Mouse (Mus musculus) left cerebral cortex, postnatal 4 days (tissue): ENCODE data around the gene Sucla2. TPM values are rescaled to one million over a fixed set of nuclear protein-coding genes. Genes with fewer than 3 reads are reported as not detected.
"Not testable (repeated sequence)": the region's sequence is repeated elsewhere in the genome, so short reads cannot be mapped to it uniquely, and the experiment has no call there.

ENCODE experiments used
- DNase-seq: peaks from one replicate; pipeline ENCODE4 v3.0.0-alpha.2; 2022
- intact Hi-C: fragments of 180-260 bp; cut with DNase I; formaldehyde crosslinking; loops from one replicate; pipeline ENCODE4 v1.15.1; 2025
- total RNA-seq, 2 experiments: library from RNA; stranded (reverse); gene quantifications; 2 replicates each; pipeline ENCODE4 v1.2.3; 2021

Gene Sucla2
- total RNA-seq, 2 experiments from 2014 or later, result 103 to 107 TPM

DNA sequence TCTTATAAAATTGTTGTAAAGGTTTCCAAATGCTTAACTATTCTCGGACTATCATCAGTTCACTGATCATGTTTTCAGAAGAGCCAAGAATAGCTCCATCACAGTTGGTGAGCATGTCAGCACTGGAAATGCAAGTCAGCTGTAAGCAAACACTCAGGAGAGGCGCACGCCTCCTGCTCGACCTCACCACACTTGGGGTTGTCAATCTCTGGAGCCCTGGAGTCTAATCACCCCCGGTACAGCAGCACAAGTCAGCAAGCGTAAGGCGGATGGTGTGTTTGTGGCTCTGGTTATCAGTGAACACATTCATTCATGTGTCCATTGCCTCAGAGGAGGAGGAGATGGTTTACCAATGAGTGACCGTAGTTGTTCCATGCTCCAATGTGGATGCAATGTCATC, 74.6 kb downstream of the Sucla2 start:
- no peak for DNase-seq
- intact Hi-C loops, result no loop called here

DNA sequence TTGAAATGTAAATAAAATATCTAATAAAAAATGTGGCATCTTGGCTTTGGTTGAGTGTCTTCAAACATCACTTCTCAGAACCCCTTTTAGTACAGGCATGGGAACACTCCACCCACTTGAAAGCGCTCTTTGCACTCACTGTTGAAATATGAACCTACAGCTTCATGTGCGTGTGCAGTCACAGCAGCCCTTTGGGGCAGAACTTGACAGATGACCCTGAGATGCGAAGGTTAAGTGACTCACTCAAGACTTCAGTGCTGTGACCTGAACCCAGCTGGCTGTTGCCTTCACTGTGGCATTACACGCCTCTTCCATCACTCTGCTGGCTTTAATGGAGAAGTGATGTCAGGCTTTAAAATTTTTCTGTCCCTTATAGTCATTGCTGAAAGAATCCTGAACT, 82.6 kb downstream of the Sucla2 start:
- DNase-seq, result no peak
- intact Hi-C loops, result no loop called here

DNA sequence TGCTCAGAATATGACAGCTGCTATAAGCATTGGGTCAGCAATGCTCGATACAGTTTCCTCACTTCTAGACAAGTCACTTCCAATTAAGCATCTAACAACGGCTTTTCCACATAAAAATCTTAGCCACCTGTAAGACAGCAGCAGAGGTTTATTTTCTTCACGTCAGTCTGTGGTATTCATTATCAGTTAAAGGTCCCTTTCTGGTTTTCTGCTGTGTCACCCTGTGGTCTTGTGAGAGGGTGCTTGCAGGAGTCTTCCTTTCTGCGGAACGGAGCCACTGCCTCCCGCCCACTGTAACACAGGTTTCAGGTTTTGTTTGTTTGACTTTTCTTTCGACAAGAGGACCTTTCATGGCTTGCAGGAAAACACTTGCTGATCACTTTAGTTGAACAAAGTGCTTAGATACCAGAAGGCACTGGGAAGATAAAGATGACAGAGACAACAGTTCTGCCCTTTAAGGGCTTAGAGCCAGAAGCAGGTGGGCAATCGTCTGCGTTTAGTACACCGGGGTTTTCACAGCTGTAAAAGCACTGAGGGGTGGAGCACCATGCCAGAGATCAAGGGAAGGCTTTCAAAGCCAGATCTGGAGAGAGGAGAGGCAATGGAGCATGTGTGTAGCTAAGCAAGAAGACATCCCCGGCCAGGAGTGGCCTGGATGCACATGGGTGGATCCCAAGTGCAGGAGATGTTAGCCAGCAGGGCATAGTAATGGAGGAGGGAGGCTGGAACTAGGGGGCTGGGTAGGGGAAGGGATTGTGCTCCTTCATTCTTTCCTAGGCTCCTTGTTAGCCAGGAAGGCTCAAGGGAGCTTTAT, 83.8 kb downstream of the Sucla2 start:
- intact Hi-C loops, result no loop called here

GRCm38 (mm10) chr14:73614961-73615360, 89.8 kb downstream of the Sucla2 start:
- intact Hi-C loops, DNase-seq: not testable (repeated sequence)

More for the DNA sequence above, 83.8 kb downstream of the Sucla2 start:
- no peak for DNase-seq

GRCm38 (mm10) chr14:73620880-73621279, 95.8 kb downstream of the Sucla2 start:
- no peak for DNase-seq
- intact Hi-C loops, result no loop called here

DNA sequence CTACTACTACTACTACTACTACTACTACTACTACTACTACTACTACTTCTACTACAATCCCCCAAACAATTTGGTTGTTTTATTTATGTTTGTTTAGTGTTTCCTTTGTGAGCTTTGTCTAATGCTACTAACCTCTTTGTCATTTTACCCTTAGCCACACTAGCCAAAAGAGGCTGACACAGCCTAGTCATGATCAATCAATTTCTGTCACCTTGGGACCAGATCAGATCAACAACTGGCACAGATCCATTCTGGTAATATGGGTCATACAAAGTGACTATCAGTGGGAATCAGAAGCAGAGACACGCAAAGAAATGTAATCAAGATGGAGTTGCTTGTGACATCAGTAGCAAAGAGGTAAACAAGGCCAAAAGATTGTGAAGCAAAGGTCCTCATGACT, 97.9 kb downstream of the Sucla2 start:
- DNase-seq, result no peak
- intact Hi-C loops, result no loop called here

DNA sequence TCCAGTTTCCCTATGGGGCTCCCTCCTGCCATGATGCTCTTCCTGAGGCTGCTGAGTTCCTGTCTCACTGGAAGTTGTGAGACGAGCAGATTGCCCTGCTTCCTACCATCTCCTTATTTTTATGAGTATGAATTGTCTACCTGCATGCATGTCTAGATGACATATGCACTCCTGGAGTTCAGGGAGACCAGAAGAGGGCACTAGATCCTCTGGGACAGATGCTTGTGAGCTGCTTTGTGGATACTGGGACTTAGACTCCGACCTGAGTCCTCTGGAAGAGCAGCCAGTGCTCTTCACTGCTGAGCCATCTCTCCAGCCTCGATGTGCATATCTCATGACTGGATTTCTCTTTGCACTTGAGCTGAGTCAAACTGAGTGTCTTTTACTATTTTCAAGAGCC, 100.3 kb downstream of the Sucla2 start:
- DNase-seq, result no peak

GRCm38 (mm10) chr14:73631511-73631910, 106.4 kb downstream of the Sucla2 start:
- DNase-seq, result no peak
- intact Hi-C loops, result no loop called here

More for the DNA sequence above, 100.3 kb downstream of the Sucla2 start:
- intact Hi-C loops, result no loop called here

DNA sequence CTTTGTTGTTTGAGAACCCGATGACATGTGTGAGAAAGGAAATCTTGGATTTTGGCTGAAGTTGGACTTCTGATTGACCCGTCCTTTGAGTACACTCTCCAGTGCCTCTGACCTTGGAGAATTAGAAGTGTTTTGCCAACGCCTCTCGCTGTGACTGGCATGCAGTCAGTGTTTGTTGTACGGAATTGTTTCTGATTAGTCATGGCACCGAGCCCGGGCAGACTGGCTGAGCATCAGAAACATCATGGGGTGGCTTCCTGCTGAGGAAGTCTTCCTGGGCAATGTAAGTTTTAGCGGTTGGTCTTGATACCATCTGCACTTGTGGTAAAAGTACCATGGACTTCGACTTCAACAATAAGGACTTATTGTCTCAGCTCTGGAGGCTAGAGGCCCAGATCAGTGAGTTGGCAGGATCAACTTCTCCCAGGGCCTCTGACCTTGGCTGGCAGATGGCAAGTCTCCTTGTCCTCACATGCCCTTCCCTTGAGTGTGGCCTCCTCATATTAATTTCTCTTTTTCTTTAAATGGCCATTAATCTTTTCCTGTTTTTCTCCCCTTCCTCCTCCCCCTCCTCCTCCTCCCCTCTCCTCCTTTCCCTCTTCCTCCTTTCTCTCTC, 107.6 kb downstream of the Sucla2 start:
- intact Hi-C loops, result no loop called here
- DNase-seq, result peak; percentile 89

GRCm38 (mm10) chr14:73634356-73634755, 109.2 kb downstream of the Sucla2 start:
- intact Hi-C loops, result no loop called here
- peak; percentile 41 for DNase-seq

DNA sequence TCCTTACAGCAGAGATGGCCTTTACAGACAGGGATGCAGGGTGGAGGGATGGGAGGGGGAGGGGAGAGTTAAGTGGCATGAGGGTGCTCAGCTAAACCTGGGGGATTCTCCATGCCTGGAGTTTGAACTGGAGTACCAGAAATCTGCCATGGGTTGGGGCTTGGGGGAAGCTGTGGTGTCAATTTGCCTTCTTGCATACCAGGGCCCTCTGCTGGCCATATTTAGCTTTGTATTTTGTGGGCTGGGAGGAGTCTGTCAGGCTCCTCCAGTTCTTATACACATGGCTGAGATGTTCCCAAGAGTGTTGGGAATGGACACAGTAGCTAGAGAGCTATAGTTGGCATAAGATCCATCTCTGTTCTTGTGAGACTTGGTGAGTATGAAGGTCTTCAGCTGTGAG, 112.3 kb downstream of the Sucla2 start:
- intact Hi-C loops, result no loop called here
- DNase-seq, result no peak

Other genes starting within 250 kb of the Sucla2 start
- gene Rb1, start 199.5 kb upstream of the Sucla2 start, total RNA-seq, result 10 to 100 TPM; 45.8 to 49.0 TPM
- gene Itm2b, start 140.0 kb upstream of the Sucla2 start, total RNA-seq, result 100 to 1,000 TPM; 363 to 375 TPM
- 10 to 100 TPM; 34.9 to 43.6 TPM for gene Med4, start 15.3 kb upstream of the Sucla2 start, total RNA-seq
- 1 to 10 TPM; 4.6 to 6.1 TPM for gene Nudt15, start 22.9 kb downstream of the Sucla2 start, total RNA-seq
- gene Gm21750, start 135.9 kb downstream of the Sucla2 start, total RNA-seq, result not detected